Mouse (Mus musculus) inflammation-experienced regulatory T-cells, adult 6 months (primary cell): ENCODE results near the gene Palm. TPM values are rescaled to one million over a fixed set of nuclear protein-coding genes. Genes with fewer than 3 reads are reported as not detected.
A peak's percentile ranks its signal among the peaks of the same experiment; 100 is the strongest.

Experiments used
- ATAC-seq: one replicate; pipeline ENCODE4 v1.8.0; 2017
- polyA plus RNA-seq, 3 experiments: library from polyadenylated mRNA; unstranded; fragments of 100-300 nt; shearing (Covaris generic); gene quantifications; one replicate each; pipeline ENCODE4 v1.2.1; 2017

Gene Palm
- polyA plus RNA-seq, 3 experiments from 2014 or later: 0.43 TPM; not detected in 2

DNA sequence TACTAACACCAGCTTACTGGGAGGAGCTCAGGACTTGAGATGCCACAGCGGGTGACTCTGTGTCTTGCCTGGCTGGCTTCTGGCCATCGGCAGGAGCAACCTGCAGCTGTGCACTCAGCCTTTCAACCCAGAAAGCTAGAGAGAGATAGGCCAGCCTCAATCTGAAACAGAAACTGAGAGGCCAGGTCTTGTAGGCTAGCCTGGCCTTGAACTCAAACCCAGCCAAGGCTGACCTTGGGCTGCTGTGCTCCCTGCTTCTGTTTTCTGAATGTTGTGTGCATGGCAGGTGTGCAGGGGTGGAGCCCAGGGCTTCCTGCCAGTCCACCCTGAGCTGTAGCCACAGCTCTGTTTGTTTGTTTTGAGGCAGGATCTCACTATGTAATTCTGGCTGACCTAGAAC is 20.2 kb upstream of the Palm start:
- no peak for ATAC-seq

- no peak for ATAC-seq
Measured at GRCm38 (mm10) chr10:79774486-79775279, 18.7 kb upstream of the Palm start.

GRCm38 (mm10) chr10:79777103-79777531 is 16.3 kb upstream of the Palm start, which contains the start of gene Fstl3:
Fstl3 (plus strand) TSS chr10:79777272.
- ATAC-seq: no peak

GRCm38 (mm10) chr10:79778006-79778405 is 15.4 kb upstream of the Palm start:
- ATAC-seq: no peak

- ATAC-seq: no peak
Measured at GRCm38 (mm10) chr10:79779193-79779592, 14.2 kb upstream of the Palm start.

DNA sequence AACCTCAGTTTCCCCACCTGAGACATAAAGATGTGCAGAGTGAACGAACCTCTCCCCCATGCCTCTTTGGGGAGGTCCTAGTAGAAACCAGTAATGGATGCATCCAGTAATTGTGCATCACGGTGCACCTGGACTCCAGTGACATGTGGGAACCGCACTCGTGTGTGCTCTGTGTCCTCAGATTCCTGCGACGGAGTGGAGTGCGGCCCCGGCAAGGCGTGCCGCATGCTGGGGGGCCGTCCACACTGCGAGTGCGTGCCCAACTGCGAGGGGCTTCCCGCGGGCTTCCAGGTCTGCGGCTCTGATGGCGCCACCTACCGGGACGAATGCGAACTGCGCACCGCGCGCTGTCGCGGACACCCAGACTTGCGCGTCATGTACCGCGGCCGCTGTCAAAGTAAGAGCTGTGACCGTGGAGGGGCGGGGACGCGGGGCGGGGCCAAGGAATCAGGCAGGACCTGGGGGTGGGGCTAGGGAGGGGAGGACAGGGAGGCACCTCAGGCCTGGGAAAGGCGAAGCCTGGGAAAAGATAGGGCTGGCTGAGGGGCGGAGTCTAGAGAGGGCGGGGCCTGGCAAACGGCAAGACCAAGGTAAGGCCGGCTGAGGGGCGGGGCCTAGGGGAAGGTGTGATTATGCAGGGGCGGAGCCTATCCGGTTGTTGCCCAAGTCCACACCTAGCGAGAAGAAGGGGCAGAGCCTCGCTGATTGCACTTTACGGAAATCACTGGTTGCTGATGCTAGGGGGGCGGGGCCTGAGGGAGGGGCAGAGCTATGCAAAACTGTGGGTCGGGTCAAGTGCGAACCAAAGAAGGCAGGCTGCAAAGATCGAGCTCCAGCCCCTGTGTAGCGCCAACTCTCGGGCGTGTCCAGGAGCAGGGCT is 13.3 kb upstream of the Palm start:
- ATAC-seq: peak; percentile 82

DNA sequence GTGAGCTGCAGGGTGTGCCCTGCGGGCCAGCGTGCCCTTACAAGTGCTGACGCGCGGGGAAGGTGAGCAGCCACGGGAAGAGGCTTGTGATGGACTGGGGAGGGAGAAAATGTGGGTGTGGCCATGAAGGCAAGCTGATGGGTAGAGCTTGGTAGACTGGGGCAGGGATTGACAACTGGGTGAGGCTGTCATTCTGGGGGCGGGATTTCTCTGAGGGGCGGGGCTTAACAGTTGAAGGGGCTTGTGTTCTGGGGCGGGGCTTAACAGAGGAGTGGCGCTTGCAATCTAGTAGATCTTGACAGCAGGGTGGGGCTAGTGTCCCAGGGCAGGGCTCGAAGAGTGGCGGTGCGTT is 12.7 kb upstream of the Palm start:
- ATAC-seq: peak; percentile 60

GRCm38 (mm10) chr10:79781139-79781538 is 12.2 kb upstream of the Palm start:
- ATAC-seq: no peak

GRCm38 (mm10) chr10:79781956-79782355 is 11.4 kb upstream of the Palm start:
- no peak for ATAC-seq

DNA sequence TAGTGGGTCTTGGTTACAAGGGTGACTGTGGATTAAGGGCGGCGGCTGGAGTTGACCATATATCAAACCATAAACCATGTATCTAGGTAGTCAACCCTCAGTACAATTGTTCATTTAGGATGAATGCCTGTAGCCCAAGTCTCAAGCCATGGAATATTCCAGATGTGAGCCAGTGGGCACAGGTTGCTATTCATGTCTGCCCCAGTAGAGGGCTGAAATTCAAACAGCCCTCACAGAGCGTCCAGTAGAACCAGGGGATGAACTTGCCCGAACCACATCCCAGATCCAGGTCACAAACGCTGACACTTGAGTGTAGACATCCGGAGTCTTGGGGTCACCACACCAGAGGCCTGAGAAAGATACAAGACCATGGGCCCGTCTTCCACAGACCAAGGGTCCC is 10.3 kb upstream of the Palm start:
- no peak for ATAC-seq

DNA sequence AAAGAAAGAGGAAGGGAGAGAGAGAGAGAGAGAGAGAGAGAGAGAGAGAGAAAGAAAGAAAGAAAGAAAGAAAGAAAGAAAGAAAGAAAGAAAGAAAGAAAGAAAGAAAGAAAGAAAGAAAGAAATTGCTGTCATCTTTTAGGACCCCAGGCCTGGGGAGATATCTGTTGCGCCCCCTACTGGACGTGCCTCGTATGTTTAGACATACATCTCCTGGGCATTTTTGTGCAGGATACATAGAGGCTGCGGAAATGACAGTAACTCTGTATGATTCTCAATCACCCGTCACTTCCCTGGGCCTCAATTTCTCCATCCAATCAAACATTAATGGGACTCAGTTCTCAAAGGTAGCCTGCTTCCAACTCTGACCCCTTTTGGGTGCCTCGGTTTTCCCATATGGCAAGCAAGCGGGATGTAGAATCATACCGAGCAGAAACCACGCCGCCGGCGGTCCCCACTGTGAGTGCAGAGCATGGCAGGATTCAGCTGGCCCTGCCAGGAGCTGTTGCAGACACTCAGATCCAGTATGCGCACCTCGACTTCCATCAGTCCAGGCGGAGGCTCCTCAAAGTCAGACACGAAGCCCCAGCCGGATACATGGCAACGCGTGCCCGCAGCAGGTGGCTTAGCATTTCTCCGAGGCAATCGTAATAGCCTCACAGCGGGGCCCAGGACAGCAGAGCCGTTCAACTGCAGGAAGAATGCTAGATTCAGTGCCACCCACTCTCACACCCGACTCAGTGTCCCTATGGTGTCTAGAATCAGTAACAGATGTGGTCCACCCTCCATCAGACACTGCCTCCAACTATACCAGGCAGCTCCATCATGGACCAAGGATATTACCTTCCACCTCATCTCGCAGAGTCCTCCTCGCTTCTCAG is 9.2 kb upstream of the Palm start:
- no peak for ATAC-seq

- peak; percentile 58 for ATAC-seq
Measured at GRCm38 (mm10) chr10:79788386-79789158, 4.8 kb upstream of the Palm start.

DNA sequence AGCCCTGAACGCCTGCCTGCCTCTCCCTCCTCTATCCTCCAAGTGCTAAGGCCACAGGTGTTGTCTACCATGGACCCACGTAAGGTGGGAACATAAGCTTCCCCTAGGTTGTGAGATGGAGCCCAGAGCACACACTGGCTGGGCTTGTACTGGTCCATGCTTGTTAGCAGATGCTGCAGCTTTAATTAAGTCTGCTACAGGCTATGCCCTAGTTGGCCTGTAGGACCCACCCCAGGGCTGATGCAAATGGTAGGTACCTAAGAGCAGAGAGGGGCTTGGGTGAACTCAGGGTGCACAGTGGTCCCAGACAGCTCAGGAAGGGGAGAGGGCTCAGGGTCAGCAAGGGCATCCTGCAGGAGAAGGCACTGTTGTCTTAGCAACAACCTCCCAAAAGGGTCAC is 3.8 kb upstream of the Palm start:
- no peak for ATAC-seq

DNA sequence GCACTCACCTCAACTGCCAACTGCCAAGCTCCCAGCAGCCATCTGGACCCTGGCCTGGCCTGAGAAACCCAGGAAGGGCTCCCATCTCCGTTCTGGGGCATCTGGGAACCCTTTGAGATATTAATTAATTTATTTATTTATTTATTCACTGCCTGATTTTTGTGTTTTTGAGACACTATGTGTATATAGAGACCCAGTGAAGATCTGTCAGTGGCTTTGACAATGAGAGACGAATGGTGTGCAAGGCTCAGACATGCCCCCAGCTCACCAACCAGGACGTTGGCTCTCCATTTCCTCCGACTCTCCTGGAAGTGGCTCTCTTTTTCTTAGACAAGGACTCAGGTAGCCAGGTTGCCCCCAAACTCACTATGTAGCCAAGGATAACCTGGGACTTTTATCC is 2.5 kb upstream of the Palm start, which contains the start of gene Prss57:
Prss57 (minus strand) TSS at position 101 of the 400 bp plus-strand sequence.
- no peak for ATAC-seq

GRCm38 (mm10) chr10:79792339-79793040 is 882 bp upstream of the Palm start:
- ATAC-seq: no peak

DNA sequence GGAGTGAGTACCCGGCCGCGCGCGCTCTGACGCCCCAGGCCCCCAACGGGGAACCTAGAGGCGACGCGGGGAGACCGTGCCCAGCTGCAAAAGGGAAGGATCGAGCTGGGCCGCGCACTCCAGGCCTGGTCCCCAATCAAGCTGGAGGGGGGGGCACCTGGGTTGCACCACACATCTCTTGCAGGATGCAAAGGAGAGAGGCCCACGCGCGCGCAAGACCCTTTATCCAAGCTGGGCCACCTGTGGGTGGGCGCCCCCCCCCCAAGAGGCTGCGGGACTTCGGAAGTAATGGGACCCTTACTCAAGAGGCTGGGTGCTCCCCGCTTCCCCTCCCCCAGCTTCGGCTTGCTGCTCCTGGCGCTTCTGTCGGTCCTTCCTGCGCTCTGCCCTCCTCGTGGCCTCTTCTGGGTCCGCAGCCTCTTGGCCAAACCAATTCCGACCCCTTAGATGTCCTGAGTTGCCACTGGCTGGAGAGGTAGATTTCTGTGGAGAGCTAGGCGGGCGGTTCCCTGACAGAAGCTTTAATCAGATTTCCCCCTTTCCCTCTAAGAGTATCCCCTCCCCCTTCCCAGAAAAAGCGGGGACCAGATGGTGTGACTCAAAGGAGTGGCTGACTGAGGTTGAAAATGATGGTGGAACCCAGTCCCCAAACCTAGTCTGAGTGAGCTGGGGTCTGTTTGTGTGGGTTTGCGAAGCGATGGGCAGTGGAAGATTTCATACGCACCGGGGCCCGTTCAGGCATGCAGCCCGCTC is 542 bp downstream of the Palm start:
- ATAC-seq: no peak

GRCm38 (mm10) chr10:79794491-79794931 is 1.1 kb downstream of the Palm start:
- ATAC-seq: no peak

DNA sequence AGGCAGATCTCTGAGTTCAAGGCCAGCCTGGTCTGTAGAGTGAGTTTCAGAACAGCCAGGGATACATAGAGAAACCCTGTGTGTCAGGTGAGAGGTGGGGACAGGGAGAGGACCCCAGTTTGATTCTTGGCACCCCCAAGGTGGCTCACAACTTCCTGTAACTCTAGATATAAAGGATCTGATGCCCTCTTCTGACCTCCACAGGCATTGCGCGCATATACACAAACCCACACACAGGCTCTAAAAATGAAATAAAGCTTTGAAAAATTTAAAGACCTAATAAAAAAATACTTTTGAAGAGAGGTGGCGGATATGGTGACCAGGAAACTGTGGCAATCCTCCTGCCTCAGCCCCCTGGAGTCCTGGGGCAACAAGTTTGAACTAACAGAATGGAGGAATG is 2.5 kb downstream of the Palm start:
- no peak for ATAC-seq

DNA sequence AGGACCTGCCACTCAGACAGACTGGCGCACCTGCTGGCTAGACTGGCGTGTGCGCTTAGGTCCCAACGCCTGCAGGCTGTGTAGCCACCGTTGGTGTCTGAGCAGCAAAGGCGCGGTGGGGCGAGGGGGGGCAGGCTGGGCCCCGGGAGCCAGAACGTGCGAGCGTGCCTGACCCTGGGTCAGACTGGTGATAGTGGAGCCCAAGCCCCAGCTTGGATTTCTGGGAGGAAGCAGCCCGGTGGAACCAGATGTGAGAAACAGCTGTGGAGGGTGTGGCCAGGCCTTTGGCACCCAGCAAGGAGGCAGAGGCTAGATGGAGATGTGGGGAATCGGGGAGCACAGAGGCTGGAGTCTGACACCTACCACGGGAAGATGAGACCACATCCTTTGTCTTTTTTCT is 4.0 kb downstream of the Palm start:
- no peak for ATAC-seq

DNA sequence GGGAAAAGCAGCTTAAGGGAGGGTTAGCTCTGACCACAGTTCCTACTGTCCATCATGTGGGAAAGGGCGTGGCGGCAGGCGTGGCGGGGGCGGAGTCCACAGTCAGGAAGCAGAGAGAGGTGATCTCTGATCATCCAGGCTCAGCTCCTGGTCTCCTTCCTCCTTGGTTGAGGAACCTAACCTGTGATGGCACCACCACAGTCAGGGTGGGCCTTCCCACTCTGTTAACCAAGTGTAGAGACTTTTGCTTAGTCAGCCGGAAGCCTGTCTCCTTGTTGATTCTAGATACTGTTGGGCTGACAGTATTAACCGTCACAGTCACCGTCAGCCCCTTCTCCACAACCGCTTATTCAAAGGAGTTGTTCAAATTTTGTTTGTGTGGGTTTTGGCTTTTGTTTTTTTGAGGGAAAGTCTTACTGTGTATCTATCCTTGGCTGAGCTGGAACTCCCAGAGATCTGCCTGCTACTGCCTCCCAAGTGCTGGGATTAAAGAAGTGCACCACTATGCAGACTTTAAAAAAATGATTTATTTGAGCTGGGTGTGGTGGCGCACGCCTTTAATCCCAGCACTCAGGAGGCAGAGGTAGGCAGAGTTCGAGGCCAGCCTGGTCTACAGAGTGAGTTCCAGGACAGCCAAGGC is 5.0 kb downstream of the Palm start:
- ATAC-seq: no peak
